Mouse (Mus musculus): ENCODE measurements around the gene Rsph6a.

The Rsph6a gene

DNA sequence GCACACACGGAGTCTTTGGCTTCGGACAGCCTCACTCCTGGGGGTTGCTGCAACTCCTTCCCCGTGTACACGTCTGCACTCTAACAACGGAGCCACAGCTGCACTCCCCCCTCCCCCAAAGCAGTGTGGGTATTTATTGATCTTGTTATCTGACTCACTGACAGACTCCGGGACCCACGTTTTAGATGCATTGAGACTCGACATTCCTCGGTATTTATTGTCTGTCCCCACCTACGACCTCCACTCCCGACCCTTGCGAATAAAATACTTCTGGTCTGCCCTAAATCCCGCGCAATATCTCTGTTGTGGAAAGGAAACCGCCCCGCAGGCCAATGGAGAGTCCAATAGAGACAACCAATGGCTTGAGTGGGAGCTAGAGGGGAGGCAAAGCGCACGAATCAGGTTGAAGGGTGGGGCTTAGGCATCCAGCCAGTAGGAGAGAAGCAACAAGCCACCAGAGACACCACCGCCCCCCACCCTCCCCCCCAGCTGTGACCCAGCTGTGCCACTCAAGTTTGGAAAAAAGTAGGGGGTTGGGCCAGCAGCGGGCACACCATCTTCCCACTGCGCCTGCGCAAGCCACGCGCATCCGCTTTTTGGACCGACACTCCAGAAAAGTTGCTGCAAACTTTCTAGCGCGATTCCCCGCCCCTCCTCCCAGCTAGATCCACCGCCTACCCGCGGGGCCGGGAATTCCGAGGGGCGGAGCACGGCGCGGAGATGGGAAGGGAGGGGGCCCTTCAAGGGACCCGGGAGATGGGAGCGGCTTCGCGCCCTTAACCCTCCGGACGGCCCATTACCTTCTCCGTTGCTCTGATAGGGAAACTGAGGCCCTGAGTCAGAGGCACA is 39.3 kb downstream of the Rsph6a start:
- in situ Hi-C loops (cut with MboI; ENCODE audit: low pct_unique_long_range_greater_than_20kb in 1 of 2, low sequenced_read_pairs in 2 of 2, unreplicated experiment in 1 of 2) = no loop called here

GRCm38 (mm10) chr7:19094471-19094825 is 40.0 kb downstream of the Rsph6a start, which contains the start of gene Six5:
Gene Six5 (plus strand): TSS chr7:19094594.
- in situ Hi-C loops (cut with MboI; ENCODE audit: low pct_unique_long_range_greater_than_20kb in 1 of 2, low sequenced_read_pairs in 2 of 2, unreplicated experiment in 1 of 2) = no loop called here

- in situ Hi-C loops (cut with MboI; ENCODE audit: low pct_unique_long_range_greater_than_20kb in 1 of 2, low sequenced_read_pairs in 2 of 2, unreplicated experiment in 1 of 2) = no loop called here
These were observed 40.6 kb downstream of the Rsph6a start for GRCm38 (mm10) chr7:19094826-19095750.

- in situ Hi-C loops (cut with MboI; ENCODE audit: low pct_unique_long_range_greater_than_20kb in 1 of 2, low sequenced_read_pairs in 2 of 2, unreplicated experiment in 1 of 2) = no loop called here
These were observed 41.2 kb downstream of the Rsph6a start for GRCm38 (mm10) chr7:19095751-19096110.

DNA sequence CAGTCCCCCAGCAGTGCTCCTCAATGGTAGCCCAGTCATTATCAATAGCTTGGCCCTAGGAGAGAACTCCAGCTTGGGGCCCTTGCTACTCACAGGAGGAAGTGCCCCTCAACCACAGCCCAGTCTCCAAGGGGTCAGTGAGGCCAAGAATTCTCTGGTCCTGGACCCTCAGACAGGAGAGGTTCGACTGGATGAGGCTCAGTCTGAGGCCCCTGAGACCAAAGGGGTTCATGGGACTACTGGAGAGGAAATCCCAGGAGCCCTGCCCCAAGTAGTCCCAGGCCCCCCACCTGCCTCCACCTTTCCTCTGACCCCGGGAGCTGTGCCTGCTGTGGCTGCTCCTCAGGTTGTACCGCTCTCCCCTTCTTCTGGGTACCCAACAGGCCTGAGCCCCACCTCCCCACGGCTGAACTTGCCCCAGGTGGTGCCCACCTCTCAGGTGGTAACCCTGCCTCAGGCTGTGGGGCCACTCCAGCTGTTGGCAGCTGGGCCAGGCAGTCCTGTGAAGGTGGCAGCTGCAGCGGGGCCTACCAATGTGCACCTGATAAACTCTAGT is 42.0 kb downstream of the Rsph6a start:
- in situ Hi-C loops (cut with MboI; ENCODE audit: low pct_unique_long_range_greater_than_20kb in 1 of 2, low sequenced_read_pairs in 2 of 2, unreplicated experiment in 1 of 2) = no loop called here

- in situ Hi-C loops (cut with MboI; ENCODE audit: low pct_unique_long_range_greater_than_20kb in 1 of 2, low sequenced_read_pairs in 2 of 2, unreplicated experiment in 1 of 2) = no loop called here
These were observed 42.7 kb downstream of the Rsph6a start for GRCm38 (mm10) chr7:19097217-19097616.

DNA sequence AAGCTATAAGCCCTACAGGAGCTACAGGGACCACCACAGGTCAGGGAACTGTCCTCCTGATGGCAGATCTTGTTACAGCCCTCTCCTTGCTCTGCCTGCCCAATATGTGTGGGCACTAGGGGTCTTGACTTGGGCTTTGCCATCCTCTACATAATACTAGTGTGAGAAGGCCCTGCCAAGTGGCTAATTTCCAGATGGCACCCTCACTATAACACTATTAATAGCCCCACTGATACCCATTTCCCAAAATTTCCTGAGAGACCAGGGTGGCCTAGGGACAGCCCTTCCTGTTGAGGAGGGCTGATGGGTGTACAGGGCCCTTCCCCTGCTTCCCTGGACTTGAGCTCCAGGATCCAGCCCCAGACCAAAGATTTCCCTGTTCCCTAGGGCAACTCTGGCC is 43.4 kb downstream of the Rsph6a start:
- in situ Hi-C loops (cut with MboI; ENCODE audit: low pct_unique_long_range_greater_than_20kb in 1 of 2, low sequenced_read_pairs in 2 of 2, unreplicated experiment in 1 of 2) = no loop called here

DNA sequence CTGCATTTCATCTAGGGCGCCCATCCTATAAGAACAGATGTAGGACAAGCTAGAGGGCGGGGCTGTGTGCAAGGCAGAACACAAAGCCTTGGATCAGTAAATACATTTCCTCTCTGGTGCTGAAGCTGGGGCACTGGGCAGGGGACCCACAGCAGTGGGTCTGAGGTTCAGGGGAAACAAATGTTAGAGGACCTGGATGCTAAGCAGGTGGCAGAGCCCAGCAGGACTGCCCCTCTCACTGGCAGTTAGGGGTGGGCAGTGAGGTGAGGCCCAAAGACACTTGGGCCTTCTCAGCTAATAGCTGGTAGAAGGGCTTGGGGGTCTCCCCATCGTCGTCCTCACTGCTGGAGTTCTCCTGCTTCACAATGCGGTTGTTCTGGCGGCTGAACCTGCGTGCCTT is 44.3 kb downstream of the Rsph6a start:
- in situ Hi-C loops (cut with MboI; ENCODE audit: low pct_unique_long_range_greater_than_20kb in 1 of 2, low sequenced_read_pairs in 2 of 2, unreplicated experiment in 1 of 2) = no loop called here

DNA sequence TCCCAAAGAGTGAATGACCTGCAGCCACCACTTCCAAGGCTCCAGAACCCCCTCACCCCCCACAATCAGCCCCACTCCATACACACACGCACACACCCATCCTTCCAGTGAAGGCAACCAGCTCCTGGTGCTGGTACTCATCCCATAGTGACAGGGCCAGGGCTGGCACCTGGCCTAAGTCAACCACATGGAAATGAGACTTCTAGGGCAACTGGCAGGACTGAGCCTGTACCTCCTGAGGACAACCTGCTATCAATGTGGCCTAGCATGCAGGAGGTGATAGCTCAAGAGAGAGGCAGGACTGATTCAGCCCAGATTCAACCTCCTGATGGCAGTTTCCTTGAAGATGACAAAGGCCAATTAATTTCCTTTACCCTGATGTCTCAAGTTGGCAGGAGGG is 45.8 kb downstream of the Rsph6a start:
- in situ Hi-C loops (cut with MboI; ENCODE audit: low pct_unique_long_range_greater_than_20kb in 1 of 2, low sequenced_read_pairs in 2 of 2, unreplicated experiment in 1 of 2) = no loop called here

- in situ Hi-C loops (cut with MboI; ENCODE audit: low pct_unique_long_range_greater_than_20kb in 1 of 2, low sequenced_read_pairs in 2 of 2, unreplicated experiment in 1 of 2) = no loop called here
These were observed 49.3 kb downstream of the Rsph6a start for GRCm38 (mm10) chr7:19103741-19104140.

GRCm38 (mm10) chr7:19104486-19104885 is 50.0 kb downstream of the Rsph6a start:
- in situ Hi-C loops (cut with MboI; ENCODE audit: low pct_unique_long_range_greater_than_20kb in 1 of 2, low sequenced_read_pairs in 2 of 2, unreplicated experiment in 1 of 2) = no loop called here

DNA sequence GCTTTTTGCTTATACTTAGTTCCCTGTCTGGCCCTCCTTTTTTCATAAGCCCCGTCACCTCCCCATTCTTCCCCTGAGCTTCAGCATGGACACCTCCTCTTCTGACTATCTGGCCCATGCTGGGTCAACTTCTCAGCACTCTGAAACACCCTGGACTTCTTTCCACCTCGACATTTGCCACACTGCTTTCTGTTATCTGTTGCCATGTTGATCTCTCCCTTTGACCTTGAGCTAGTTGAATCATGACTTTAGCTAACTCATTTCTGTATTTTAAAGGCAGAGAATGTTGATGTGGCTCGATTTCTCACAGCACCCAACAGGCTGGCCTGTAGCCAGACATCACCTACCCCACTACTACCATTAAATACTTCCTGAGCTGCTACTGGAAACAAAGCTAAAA is 52.9 kb downstream of the Rsph6a start:
- in situ Hi-C loops (cut with MboI; ENCODE audit: low pct_unique_long_range_greater_than_20kb in 1 of 2, low sequenced_read_pairs in 2 of 2, unreplicated experiment in 1 of 2) = no loop called here

- in situ Hi-C loops (cut with MboI; ENCODE audit: low pct_unique_long_range_greater_than_20kb in 1 of 2, low sequenced_read_pairs in 2 of 2, unreplicated experiment in 1 of 2) = no loop called here
These were observed 55.1 kb downstream of the Rsph6a start for GRCm38 (mm10) chr7:19109565-19109964.

DNA sequence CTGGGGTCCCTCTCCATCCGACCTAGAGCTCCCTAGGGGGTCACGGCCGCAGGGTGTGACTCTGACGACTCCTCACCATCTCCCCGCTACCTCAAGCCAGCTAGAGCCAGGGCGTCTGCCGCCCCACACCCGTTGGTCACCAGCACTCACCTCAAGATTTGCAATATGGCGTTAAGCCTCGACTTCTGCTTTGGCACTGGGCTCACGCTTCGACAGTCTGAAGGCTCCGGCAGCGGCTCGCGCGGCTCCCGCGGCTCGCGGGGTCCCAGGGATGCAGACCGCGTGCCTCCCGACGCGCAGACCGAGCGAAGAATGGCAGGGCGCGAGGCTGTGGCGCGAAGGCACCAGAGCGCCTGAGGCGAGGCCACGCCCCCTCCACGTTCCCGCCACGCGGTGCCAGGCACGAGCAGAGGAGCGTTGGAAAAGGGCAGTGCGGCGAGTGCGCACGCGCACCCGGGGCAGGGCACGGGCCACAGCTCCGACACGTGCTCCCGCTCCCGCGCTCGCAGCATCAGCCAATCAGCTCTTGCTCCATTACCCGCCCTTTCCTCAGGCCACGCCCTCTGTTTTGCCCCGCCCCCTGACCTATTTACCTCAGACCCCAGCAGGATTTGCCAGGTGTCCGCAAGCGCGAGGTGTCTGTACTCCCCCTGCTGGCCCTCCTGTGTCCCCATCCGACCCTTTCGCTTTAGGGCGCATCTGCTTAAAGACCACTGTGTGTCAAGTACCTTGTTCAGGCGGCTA is 63.7 kb downstream of the Rsph6a start, which contains the start of gene Gm4969:
Gene Gm4969 (minus strand): TSS at position 341 of the 744 bp plus-strand sequence.
- in situ Hi-C loops (cut with MboI; ENCODE audit: low pct_unique_long_range_greater_than_20kb in 1 of 2, low sequenced_read_pairs in 2 of 2, unreplicated experiment in 1 of 2) = no loop called here

- in situ Hi-C loops (cut with MboI; ENCODE audit: low pct_unique_long_range_greater_than_20kb in 1 of 2, low sequenced_read_pairs in 2 of 2, unreplicated experiment in 1 of 2) = no loop called here
These were observed 64.6 kb downstream of the Rsph6a start for GRCm38 (mm10) chr7:19119083-19119482.

GRCm38 (mm10) chr7:19119631-19120429 is 65.3 kb downstream of the Rsph6a start, which contains the start of gene Fbxo46:
Gene Fbxo46 (plus strand): TSS chr7:19119859.
- in situ Hi-C loops (cut with MboI; ENCODE audit: low pct_unique_long_range_greater_than_20kb in 1 of 2, low sequenced_read_pairs in 2 of 2, unreplicated experiment in 1 of 2) = no loop called here

DNA sequence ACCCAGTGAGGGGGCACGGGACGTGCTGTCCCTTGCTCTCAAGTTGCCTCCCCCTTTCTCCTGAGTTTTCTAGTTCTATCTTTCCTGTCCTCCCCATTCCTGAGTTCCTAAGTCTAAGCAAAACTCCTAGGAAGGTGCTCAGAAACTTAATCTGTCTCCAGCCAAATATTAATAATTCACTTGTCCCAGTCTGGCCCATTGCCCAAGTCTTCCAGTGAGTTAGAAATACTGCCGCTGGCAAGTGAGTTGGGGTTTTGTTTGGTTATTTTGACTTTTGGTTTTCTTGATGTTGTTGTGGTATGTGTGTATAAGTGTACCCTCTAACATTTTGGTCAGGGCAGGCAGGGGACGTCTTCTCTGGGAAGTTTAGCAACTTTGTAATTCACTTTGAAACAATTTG is 67.2 kb downstream of the Rsph6a start:
- in situ Hi-C loops (cut with MboI; ENCODE audit: low pct_unique_long_range_greater_than_20kb in 1 of 2, low sequenced_read_pairs in 2 of 2, unreplicated experiment in 1 of 2) = no loop called here
